ENCODE assay signal across 10 mouse cellular contexts in the genomic region with DNA sequence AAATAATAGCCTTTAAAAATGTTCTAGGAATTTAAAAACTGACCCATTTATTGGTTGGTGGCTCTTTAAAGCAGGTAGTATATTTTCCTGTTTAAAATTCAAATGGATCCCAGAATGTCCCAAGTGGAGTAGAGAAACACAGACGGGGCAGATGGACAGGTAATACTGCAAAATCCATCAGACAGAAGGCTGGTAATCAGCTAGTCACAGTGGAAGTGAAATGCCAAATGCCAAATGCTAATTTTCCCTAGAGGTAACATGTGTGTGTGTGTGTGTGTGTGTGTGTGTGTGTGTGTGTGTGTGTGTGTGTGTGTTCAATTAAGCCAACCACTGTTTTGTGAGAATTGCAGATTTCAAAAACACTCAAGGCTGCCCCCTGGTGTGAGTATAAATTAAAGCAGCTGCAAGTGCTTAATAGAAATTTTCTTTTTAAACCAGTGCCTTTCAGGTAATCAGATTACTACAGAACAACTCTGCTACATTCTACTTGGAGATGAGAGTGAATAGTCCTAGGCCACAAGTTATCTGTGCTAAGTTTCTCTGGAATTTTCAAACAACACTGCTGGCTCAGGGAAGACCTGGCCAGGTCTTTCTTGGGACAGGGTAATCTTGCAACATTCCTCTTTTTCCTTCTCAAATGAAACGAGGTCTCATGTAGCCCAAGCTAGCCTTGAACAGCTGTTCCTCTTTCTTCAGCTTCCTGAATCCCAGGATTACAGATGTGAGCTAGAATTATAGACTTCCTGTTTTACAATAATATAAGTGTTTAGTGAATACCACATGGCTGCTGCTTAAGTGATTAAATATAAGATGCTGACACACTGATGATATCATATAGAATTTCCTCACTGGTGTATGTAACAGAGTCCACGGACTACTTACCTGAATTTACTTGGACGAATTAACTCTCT.
DNase-seq lines count a peak whose midpoint lies in the region; ATAC-seq lines count a peak whose summit lies in the region.
"Had no signal": no experiment of that assay in that cellular context is flagged by ENCODE, and none has a peak within 500 bp of the region (broad histone marks: within the 10 kb centered on the region; RNA-seq: fewer than 3 reads in every experiment).

No protein-coding gene starts in this region.

- H3K27me3 ChIP-seq in heart, embryonic 12.5 days (replicated peaks): no peaks in the 10 kb centered on the region
- no peaks in the 10 kb centered on the region for H3K27me3 ChIP-seq in embryonic facial prominence, embryonic 10.5 days (replicated peaks; ENCODE audit: low read depth, poor library complexity, severe bottlenecking)
- H3K27me3 ChIP-seq: liver, embryonic 15.5 days; stomach, embryonic 15.5 days had no signal

- no peak for ATAC-seq in heart, embryonic 12.5 days (ENCODE audit: insufficient number of reproducible peaks, low FRiP score)
- ATAC-seq in erythroblast, adult 5-6 weeks (replicated peaks; ENCODE audit: low FRiP score, poor library complexity, severe bottlenecking): no peak
- no peak for ATAC-seq in inflammation-experienced regulatory T-cells, adult 6 months

- WGBS in heart, embryonic 12.5 days: 55% methylated on average over 4 of the region's 4 CpGs
- 59% methylated on average over 4 of the region's 4 CpGs for WGBS in embryonic facial prominence, embryonic 10.5 days

- no peak overlapping the region for H3K4me3 ChIP-seq in heart, embryonic 12.5 days
- H3K4me3 ChIP-seq in embryonic facial prominence, embryonic 10.5 days: no peak overlapping the region
- H3K4me3 ChIP-seq: liver, embryonic 15.5 days; stomach, embryonic 15.5 days had no signal

- H3K36me3 ChIP-seq in heart, embryonic 12.5 days: no peaks in the 10 kb centered on the region
- H3K36me3 ChIP-seq in embryonic facial prominence, embryonic 10.5 days (replicated peaks): no peaks in the 10 kb centered on the region
- H3K36me3 ChIP-seq: liver, embryonic 15.5 days; stomach, embryonic 15.5 days had no signal

- no peak overlapping the region for H3K27ac ChIP-seq in heart, embryonic 12.5 days (ENCODE audit: poor library complexity, severe bottlenecking)
- H3K27ac ChIP-seq in embryonic facial prominence, embryonic 10.5 days (replicated peaks): no peak overlapping the region
- H3K27ac ChIP-seq: liver, embryonic 15.5 days; stomach, embryonic 15.5 days had no signal

- H3K4me2 ChIP-seq in heart, embryonic 12.5 days: no peak overlapping the region
- H3K4me2 ChIP-seq: liver, embryonic 15.5 days; stomach, embryonic 15.5 days had no signal

- DNase-seq in heart, postnatal 4 days: peak; percentile 30
- DNase-seq in testis, postnatal 10 days (ENCODE audit: low spot score): peak; percentile 68
- no peak for DNase-seq in testis, postnatal 14 days (ENCODE audit: low spot score)
- peak; percentile 47 for DNase-seq in embryonic facial prominence, embryonic 10.5 days (ENCODE audit: low spot score)
- peak; percentile 22 to 69 for DNase-seq in kidney, postnatal 36 days

- no peak overlapping the region for H3K9ac ChIP-seq in heart, embryonic 12.5 days
- H3K9ac ChIP-seq: liver, embryonic 15.5 days; stomach, embryonic 15.5 days had no signal

- H3K4me1 ChIP-seq in heart, embryonic 12.5 days (replicated peaks): no peaks in the 10 kb centered on the region
- H3K4me1 ChIP-seq in embryonic facial prominence, embryonic 10.5 days: no peaks in the 10 kb centered on the region
- H3K4me1 ChIP-seq: liver, embryonic 15.5 days; stomach, embryonic 15.5 days had no signal

- H3K9me3 ChIP-seq in heart, embryonic 12.5 days (replicated peaks): no peaks in the 10 kb centered on the region
- H3K9me3 ChIP-seq in embryonic facial prominence, embryonic 10.5 days: no peaks in the 10 kb centered on the region
- H3K9me3 ChIP-seq: liver, embryonic 15.5 days; stomach, embryonic 15.5 days had no signal
